Mouse (Mus musculus) cerebellum, adult 9-11 months (tissue): ENCODE results near the gene Zic5.

Source experiments
- DNase-seq: peaks from one replicate; pipeline ENCODE4 v3.0.0; 2022

The Zic5 gene

GRCm38 (mm10) chr14:122479461-122480109, 14.1 kb upstream of the Zic5 start:
- DNase-seq, result peak; percentile 14

GRCm38 (mm10) chr14:122478574-122479011, 13.1 kb upstream of the Zic5 start:
- DNase-seq, result peak; percentile 68

GRCm38 (mm10) chr14:122477971-122478573, 12.6 kb upstream of the Zic5 start:
- DNase-seq, result peak; percentile 19

GRCm38 (mm10) chr14:122477261-122477671, 11.8 kb upstream of the Zic5 start:
- peak; percentile 24 for DNase-seq

- no peak for DNase-seq
Observed at GRCm38 (mm10) chr14:122476822-122477215, 11.3 kb upstream of the Zic5 start.

GRCm38 (mm10) chr14:122476041-122476821, 10.8 kb upstream of the Zic5 start:
- DNase-seq, result peak; percentile 61

GRCm38 (mm10) chr14:122475557-122476040, 10.1 kb upstream of the Zic5 start:
- DNase-seq, result no peak

GRCm38 (mm10) chr14:122474891-122475556, 9.5 kb upstream of the Zic5 start, which contains the start of gene Zic2:
TSS of gene Zic2 (plus strand) at chr14:122475435.
- peak; percentile 98 for DNase-seq

- peak; percentile 92 for DNase-seq
Observed at GRCm38 (mm10) chr14:122474041-122474890, 8.8 kb upstream of the Zic5 start.

GRCm38 (mm10) chr14:122473211-122473751, 7.8 kb upstream of the Zic5 start:
- peak; percentile 67 for DNase-seq

GRCm38 (mm10) chr14:122472647-122473046, 7.2 kb upstream of the Zic5 start:
- peak; percentile 57 for DNase-seq

GRCm38 (mm10) chr14:122472161-122472560, 6.7 kb upstream of the Zic5 start:
- peak; percentile 55 for DNase-seq

- peak; percentile 65 for DNase-seq
Observed at GRCm38 (mm10) chr14:122471449-122472085, 6.1 kb upstream of the Zic5 start.

- DNase-seq, result peak; percentile 61
Observed at GRCm38 (mm10) chr14:122468971-122469755, 3.7 kb upstream of the Zic5 start.

GRCm38 (mm10) chr14:122467926-122468841, 2.7 kb upstream of the Zic5 start:
- peak; percentile 61 for DNase-seq

GRCm38 (mm10) chr14:122466756-122467362, 1.4 kb upstream of the Zic5 start:
- DNase-seq, result no peak

- no peak for DNase-seq
Observed at GRCm38 (mm10) chr14:122465931-122466490, 534 bp upstream of the Zic5 start.

GRCm38 (mm10) chr14:122464351-122464762, 1.1 kb downstream of the Zic5 start:
- no peak for DNase-seq
